Mouse (Mus musculus): ENCODE measurements around the gene Pofut2. TPM values are rescaled to one million over a fixed set of nuclear protein-coding genes. Genes with fewer than 3 reads are reported as not detected.

Gene Pofut2
- total and polyA plus RNA-seq, 3 experiments = 20.3 to 24.5 TPM; not detected in 1

GRCm38 (mm10) chr10:77226691-77227367 is 32.2 kb upstream of the Pofut2 start:
- peaks cover 27% of the 10 kb centered on the region for H3K79me2 ChIP-seq (ENCODE audit: control insufficient read depth, insufficient read depth, low read length, poor library complexity)
- H3K9me3 ChIP-seq (replicated peaks; ENCODE audit: insufficient read depth, low read length) = no peaks in the 10 kb centered on the region
- no peak for DNase-seq (ENCODE audit: low read depth, low spot score)
- H3K4me3 ChIP-seq (ENCODE audit: control insufficient read depth in 1 of 2, insufficient read depth in 1 of 2, low read depth in 2 of 2, low read length in 2 of 2) = peak overlapping the region in 1 of 2 experiments; percentile 6; a peak in 2 of 4 replicates
- H3K4me1 ChIP-seq (ENCODE audit: control insufficient read depth in 1 of 2, insufficient read depth in 2 of 2, low read length in 2 of 2) = peaks cover 32 to 82% of the 10 kb centered on the region in 2 experiments
- peaks cover 0 to 65% of the 10 kb centered on the region in 2 experiments; a peak in 2 of 4 replicates for H3K36me3 ChIP-seq (ENCODE audit: control insufficient read depth in 1 of 2, insufficient read depth in 2 of 2, low read length in 2 of 2)
- H3K9ac ChIP-seq (ENCODE audit: control insufficient read depth, low read depth, low read length, poor library complexity, severe bottlenecking) = peak overlapping the region; percentile 33; the same call in 1 of the 2 replicates
- TF ChIP-seq MYC (IDR thresholded peaks at IDR 0.05; ENCODE audit: low read depth, low read length) (no peak), POLR2A (IDR thresholded peaks at IDR 0.05; ENCODE audit: control insufficient read depth in 1 of 2, insufficient read depth in 1 of 2, low read depth in 1 of 2, low read length in 2 of 2, poor library complexity in 1 of 2) (peak in 1 of 2 experiments; percentile 28; a peak in 1 of 4 replicates), ELF1 (IDR thresholded peaks at IDR 0.05; ENCODE audit: low read depth, low read length) (no peak), MAZ (IDR thresholded peaks at IDR 0.05; ENCODE audit: low read depth, low read length) (no peak), ZMIZ1 (IDR thresholded peaks at IDR 0.05; ENCODE audit: low read depth, low read length) (no peak)
- H3K27ac ChIP-seq (ENCODE audit: control insufficient read depth, low read depth, low read length) = peak overlapping the region; percentile 92; the same call in 1 of the 2 replicates
- no peaks in the 10 kb centered on the region for H3K27me3 ChIP-seq (ENCODE audit: control insufficient read depth in 1 of 2, insufficient read depth in 2 of 2, low read length in 2 of 2)

GRCm38 (mm10) chr10:77227368-77227723 is 31.7 kb upstream of the Pofut2 start:
- no peak overlapping the region; a peak in 1 of 4 replicates for H3K4me3 ChIP-seq (ENCODE audit: control insufficient read depth in 1 of 2, insufficient read depth in 1 of 2, low read depth in 2 of 2, low read length in 2 of 2)
- H3K9ac ChIP-seq (ENCODE audit: control insufficient read depth, low read depth, low read length, poor library complexity, severe bottlenecking) = peak overlapping the region; percentile 33; the same call in 1 of the 2 replicates
- TF ChIP-seq GABPA (IDR thresholded peaks at IDR 0.05; ENCODE audit: low read depth, low read length) (no peak), POLR2A (IDR thresholded peaks at IDR 0.05; ENCODE audit: control insufficient read depth in 1 of 2, insufficient read depth in 1 of 2, low read depth in 1 of 2, low read length in 2 of 2, poor library complexity in 1 of 2) (peak in 1 of 2 experiments; percentile 6; a peak in 1 of 4 replicates), HCFC1 (IDR thresholded peaks at IDR 0.05; ENCODE audit: low read depth, low read length) (no peak), MXI1 (IDR thresholded peaks at IDR 0.05; ENCODE audit: low read depth, low read length) (no peak), SMC3 (IDR thresholded peaks at IDR 0.05; ENCODE audit: low read depth, low read length) (no peak)
- H3K36me3 ChIP-seq (ENCODE audit: control insufficient read depth in 1 of 2, insufficient read depth in 2 of 2, low read length in 2 of 2) = peaks cover 0 to 67% of the 10 kb centered on the region in 2 experiments; a peak in 2 of 4 replicates
- DNase-seq (ENCODE audit: low read depth, low spot score) = no peak
- H3K27ac ChIP-seq (ENCODE audit: control insufficient read depth, low read depth, low read length) = peak overlapping the region; percentile 92; the same call in 1 of the 2 replicates
- H3K27me3 ChIP-seq (ENCODE audit: control insufficient read depth in 1 of 2, insufficient read depth in 2 of 2, low read length in 2 of 2) = no peaks in the 10 kb centered on the region
- peaks cover 36 to 84% of the 10 kb centered on the region in 2 experiments for H3K4me1 ChIP-seq (ENCODE audit: control insufficient read depth in 1 of 2, insufficient read depth in 2 of 2, low read length in 2 of 2)
- H3K79me2 ChIP-seq (ENCODE audit: control insufficient read depth, insufficient read depth, low read length, poor library complexity) = peaks cover 27% of the 10 kb centered on the region
- no peaks in the 10 kb centered on the region for H3K9me3 ChIP-seq (replicated peaks; ENCODE audit: insufficient read depth, low read length)

GRCm38 (mm10) chr10:77229609-77230595 is 29.1 kb upstream of the Pofut2 start:
- peak overlapping the region; percentile 72 for H3K27ac ChIP-seq (ENCODE audit: control insufficient read depth, low read depth, low read length)
- peak overlapping the region; percentile 41 for H3K9ac ChIP-seq (ENCODE audit: control insufficient read depth, low read depth, low read length, poor library complexity, severe bottlenecking)
- DNase-seq (ENCODE audit: low read depth, low spot score) = peak; percentile 64
- peaks cover 27% of the 10 kb centered on the region for H3K79me2 ChIP-seq (ENCODE audit: control insufficient read depth, insufficient read depth, low read length, poor library complexity)
- peaks cover 21 to 68% of the 10 kb centered on the region in 2 experiments for H3K4me1 ChIP-seq (ENCODE audit: control insufficient read depth in 1 of 2, insufficient read depth in 2 of 2, low read length in 2 of 2)
- H3K36me3 ChIP-seq (ENCODE audit: control insufficient read depth in 1 of 2, insufficient read depth in 2 of 2, low read length in 2 of 2) = peaks cover 0 to 53% of the 10 kb centered on the region in 2 experiments; a peak in 2 of 4 replicates
- H3K27me3 ChIP-seq (ENCODE audit: control insufficient read depth in 1 of 2, insufficient read depth in 2 of 2, low read length in 2 of 2) = no peaks in the 10 kb centered on the region
- H3K4me3 ChIP-seq (ENCODE audit: control insufficient read depth in 1 of 2, insufficient read depth in 1 of 2, low read depth in 2 of 2, low read length in 2 of 2) = peak overlapping the region in 1 of 2 experiments; percentile 7; a peak in 2 of 4 replicates
- no peaks in the 10 kb centered on the region for H3K9me3 ChIP-seq (replicated peaks; ENCODE audit: insufficient read depth, low read length)
- peak in 1 of 2 experiments; percentile 38; a peak in 1 of 4 replicates for TF ChIP-seq POLR2A (IDR thresholded peaks at IDR 0.05; ENCODE audit: control insufficient read depth in 1 of 2, insufficient read depth in 1 of 2, low read depth in 1 of 2, low read length in 2 of 2, poor library complexity in 1 of 2)
- 0 out of 2 replicates have a peak, but pooled peaks have one; percentile 69 for TF ChIP-seq MEF2A (IDR thresholded peaks at IDR 0.05; ENCODE audit: extremely low read depth, insufficient replicate concordance, low read depth, low read length, poor library complexity, severe bottlenecking)
- no peak for TF ChIP-seq POLR2AphosphoS5 (IDR thresholded peaks at IDR 0.05; ENCODE audit: borderline replicate concordance, low read depth, low read length)
- no peak for TF ChIP-seq BHLHE40 (IDR thresholded peaks at IDR 0.05; ENCODE audit: borderline replicate concordance, low read depth, low read length)
- no peak; the same call in 1 of the 2 replicates for TF ChIP-seq TAL1 (IDR thresholded peaks at IDR 0.05; ENCODE audit: low read length)
- peak; percentile 54 for TF ChIP-seq USF1 (IDR thresholded peaks at IDR 0.05; ENCODE audit: low read depth, low read length)
- no peak for TF ChIP-seq CHD2 (IDR thresholded peaks at IDR 0.05; ENCODE audit: low read length)
- 0 out of 2 replicates have a peak, but pooled peaks have one; percentile 23 for TF ChIP-seq TCF12 (IDR thresholded peaks at IDR 0.05; ENCODE audit: low read depth, low read length)
- TF ChIP-seq ZC3H11A (IDR thresholded peaks at IDR 0.05; ENCODE audit: low read depth, low read length) = no peak
- peak; percentile 70 for TF ChIP-seq ETS1 (IDR thresholded peaks at IDR 0.05; ENCODE audit: low read depth, low read length)
- TF ChIP-seq EP300 (IDR thresholded peaks at IDR 0.05; ENCODE audit: low read depth in 1 of 2, low read length in 2 of 2) = peak; percentile 55 to 58
- TF ChIP-seq GATA1 (IDR thresholded peaks at IDR 0.05; ENCODE audit: low read depth, low read length) = peak; percentile 67
